Mouse (Mus musculus) hindbrain, embryonic 15.5 days (tissue): ENCODE data around the gene Caskin2. TPM values are rescaled to one million over a fixed set of nuclear protein-coding genes. Genes with fewer than 3 reads are reported as not detected.
A peak's percentile ranks its signal among the peaks of the same experiment; 100 is the strongest.

Experiments
- ATAC-seq: fragments of 200-750 bp; cut with Nextera tagmentation; 2 replicates; pipeline ENCODE4 v1.8.0; 2017; ENCODE audit warnings: low read depth, moderate number of reproducible peaks, moderate TSS enrichment; ENCODE audit not compliant: low FRiP score
- H3K27ac ChIP-seq: fragments of 300-500 bp; sonication (generic); replicated peaks from 2 replicates; pipeline ENCODE4 v1.5.1; 2015; ENCODE audit warnings: mild to moderate bottlenecking, inconsistent platforms
- H3K27me3 ChIP-seq: fragments of 300-500 bp; sonication (generic); 2 replicates; pipeline ENCODE4 v1.6.1; 2015; ENCODE audit warnings: control low read depth, inconsistent platforms
- H3K36me3 ChIP-seq: fragments of 300-500 bp; sonication (generic); 2 replicates; pipeline ENCODE4 v1.6.1; 2015; ENCODE audit warnings: control low read depth, inconsistent platforms
- H3K4me1 ChIP-seq: fragments of 300-500 bp; sonication (generic); replicated peaks from 2 replicates; pipeline ENCODE4 v1.6.1; 2015; ENCODE audit warnings: control low read depth, inconsistent platforms
- H3K4me2 ChIP-seq: fragments of 300-500 bp; sonication (generic); 2 replicates; pipeline ENCODE4 v1.6.1; 2015; ENCODE audit warnings: moderate library complexity, mild to moderate bottlenecking, inconsistent platforms
- H3K4me3 ChIP-seq: fragments of 300-500 bp; sonication (generic); 2 replicates; pipeline ENCODE4 v1.5.1; 2015; ENCODE audit warnings: mild to moderate bottlenecking, inconsistent platforms
- H3K9ac ChIP-seq: fragments of 300-500 bp; sonication (generic); 2 replicates; pipeline ENCODE4 v1.6.1; 2015; ENCODE audit warnings: inconsistent platforms
- H3K9me3 ChIP-seq: fragments of 300-500 bp; sonication (generic); 2 replicates; pipeline ENCODE4 v1.6.1; 2016; ENCODE audit warnings: control low read depth, inconsistent platforms
- WGBS: fragments of 180-500 bp; shearing (Covaris S2); methylation state at CpG from one replicate; pipeline ENCODE4 v1.1.7; 2015; 5-methylcytosine and 5-hydroxymethylcytosine counted together
- polyA plus RNA-seq: library from polyadenylated mRNA; unstranded; fragments of >200 nt; fragmentation: Nextera tagmentation; extraction: Ambion mirVana; gene quantifications from 2 replicates; pipeline ENCODE4 v1.2.1, GENCODE M21; 2015

Caskin2 gene
- polyA plus RNA-seq, 1 experiment from 2014 or later: 12.2 TPM

DNA sequence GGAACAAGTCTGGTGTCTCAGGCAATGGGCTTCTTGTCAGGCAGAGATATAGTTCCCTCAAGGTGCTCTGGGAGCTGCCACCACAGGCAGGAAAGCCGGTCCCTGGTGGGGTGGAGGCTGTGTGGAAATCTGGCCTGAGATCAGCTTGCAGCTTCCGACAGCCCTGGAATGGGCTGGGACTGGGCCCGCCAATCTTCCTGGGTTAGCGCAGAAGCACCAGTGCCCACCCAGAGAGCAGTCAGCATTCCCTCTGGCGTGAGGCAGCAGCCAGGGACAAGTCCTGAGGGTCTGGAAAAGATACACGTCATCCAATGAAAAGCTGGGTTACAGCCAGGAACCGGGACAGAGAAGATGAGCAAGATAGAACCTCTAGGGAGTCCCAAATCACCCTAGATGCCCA, 1.3 kb downstream of the Caskin2 start:
- peaks cover 3% of the 10 kb centered on the region; the same call in 1 of the 2 replicates for H3K36me3 ChIP-seq
- peak overlapping the region; percentile 61 for H3K27ac ChIP-seq
- H3K4me2 ChIP-seq: peak overlapping the region; percentile 85
- whole genome bisulfite sequencing: 33% methylated on average over 7 of the region's 7 CpGs
- H3K9ac ChIP-seq: peak overlapping the region; percentile 4; the same call in 1 of the 2 replicates
- peaks cover 81% of the 10 kb centered on the region for H3K4me1 ChIP-seq
- no peaks in the 10 kb centered on the region for H3K27me3 ChIP-seq
- ATAC-seq: no peak
- H3K9me3 ChIP-seq: no peaks in the 10 kb centered on the region
- peak overlapping the region; percentile 59 for H3K4me3 ChIP-seq

DNA sequence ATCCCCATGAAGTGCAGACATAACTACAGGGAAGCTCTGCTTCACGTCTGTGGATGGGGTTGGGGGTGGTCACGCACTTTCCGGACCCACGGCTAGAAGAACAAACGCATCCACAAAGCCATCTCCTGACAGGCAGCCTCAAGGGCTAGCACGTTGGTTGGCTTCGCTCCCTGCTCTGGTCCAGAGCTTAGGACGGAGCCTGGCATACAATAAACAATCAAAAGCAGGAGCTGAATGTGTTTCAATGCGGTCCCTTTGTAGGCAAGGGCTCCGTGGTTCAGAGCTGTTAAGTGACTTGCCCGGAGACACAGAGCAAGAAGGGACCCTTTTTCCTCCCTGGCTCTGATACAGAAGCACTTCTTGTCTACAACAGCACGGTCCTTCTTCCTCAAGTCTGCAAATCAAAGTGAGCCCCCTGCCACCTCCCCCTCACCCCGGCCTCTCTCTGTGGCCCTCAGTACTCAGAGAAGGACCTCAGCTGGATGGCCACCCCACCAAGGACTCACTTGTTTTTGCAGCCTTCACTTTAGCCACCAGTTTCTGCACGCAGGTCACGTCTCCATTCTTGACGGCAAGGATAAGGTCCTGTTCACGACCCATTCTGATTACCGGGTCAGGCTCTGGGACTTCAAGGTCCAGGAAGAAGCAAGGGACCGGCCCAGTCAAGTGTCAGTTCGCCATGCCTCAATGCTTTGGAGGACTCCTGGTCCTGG, 1.9 kb downstream of the Caskin2 start:
- no peak for ATAC-seq
- Histone ChIP-seq H3K27ac (peak overlapping the region; percentile 61), H3K9ac (peak overlapping the region; percentile 4; the same call in 1 of the 2 replicates)

GRCm38 (mm10) chr11:115810377-115810776, 3.1 kb downstream of the Caskin2 start:
- peak overlapping the region; percentile 66; the same call in 1 of the 2 replicates for H3K27ac ChIP-seq
- H3K4me2 ChIP-seq: peak overlapping the region; percentile 85
- no peaks in the 10 kb centered on the region for H3K9me3 ChIP-seq
- no peaks in the 10 kb centered on the region for H3K36me3 ChIP-seq
- no peak for ATAC-seq
- no peak overlapping the region for H3K9ac ChIP-seq
- WGBS: 78% methylated on average over 14 of the region's 14 CpGs
- peaks cover 71% of the 10 kb centered on the region for H3K4me1 ChIP-seq
- no peaks in the 10 kb centered on the region for H3K27me3 ChIP-seq
- H3K4me3 ChIP-seq: peak overlapping the region; percentile 59

More for the DNA sequence above, 1.9 kb downstream of the Caskin2 start:
- WGBS: 75% methylated on average over 20 of the region's 20 CpGs
- no peaks in the 10 kb centered on the region for H3K27me3 ChIP-seq
- H3K4me3 ChIP-seq: peak overlapping the region; percentile 59
- no peaks in the 10 kb centered on the region for H3K9me3 ChIP-seq
- H3K4me1 ChIP-seq: peaks cover 80% of the 10 kb centered on the region
- H3K4me2 ChIP-seq: peak overlapping the region; percentile 85
- H3K36me3 ChIP-seq: no peaks in the 10 kb centered on the region

DNA sequence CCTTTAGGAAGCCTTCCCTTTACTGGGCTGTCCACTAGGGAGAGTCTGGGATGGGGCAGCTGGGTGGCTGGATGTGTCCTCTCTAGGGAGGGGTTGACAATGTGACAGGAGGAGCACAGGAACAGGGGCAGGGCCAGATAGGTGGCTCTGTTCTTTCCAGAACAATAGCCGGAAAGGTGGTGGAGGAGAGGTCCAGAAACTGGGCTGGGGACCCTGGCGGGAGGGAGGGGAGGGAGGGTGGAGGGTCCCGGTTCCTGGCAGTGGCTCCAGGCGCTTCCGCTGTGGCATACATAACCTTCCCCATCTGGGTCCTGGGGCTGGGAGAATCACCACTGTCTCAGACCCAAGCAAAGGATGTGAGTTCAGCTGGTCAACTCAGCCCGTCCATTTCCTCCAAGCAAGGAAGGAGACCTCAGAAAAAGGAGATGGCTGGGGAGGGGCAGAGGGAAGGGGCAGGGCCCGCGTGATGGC, 4.1 kb downstream of the Caskin2 start:
- Histone ChIP-seq H3K36me3 (no peaks in the 10 kb centered on the region), H3K4me1 (peaks cover 67% of the 10 kb centered on the region), H3K27ac (peak overlapping the region; percentile 66), H3K9ac (no peak overlapping the region), H3K4me2 (peak overlapping the region; percentile 85), H3K27me3 (no peaks in the 10 kb centered on the region), H3K4me3 (no peak overlapping the region), H3K9me3 (no peaks in the 10 kb centered on the region)
- 61% methylated on average over 8 of the region's 8 CpGs for WGBS
- no peak for ATAC-seq

- 38% methylated on average over 10 of the region's 10 CpGs for WGBS
- Histone ChIP-seq H3K9ac (no peak overlapping the region), H3K27me3 (no peaks in the 10 kb centered on the region), H3K36me3 (no peaks in the 10 kb centered on the region), H3K27ac (peak overlapping the region; percentile 66), H3K4me1 (peaks cover 63% of the 10 kb centered on the region), H3K4me3 (no peak overlapping the region), H3K9me3 (no peaks in the 10 kb centered on the region), H3K4me2 (peak overlapping the region; percentile 85)
- no peak for ATAC-seq
Observed at GRCm38 (mm10) chr11:115808696-115809310, 4.6 kb downstream of the Caskin2 start.

- no peaks in the 10 kb centered on the region for H3K27me3 ChIP-seq
- no peak overlapping the region for H3K9ac ChIP-seq
- peaks cover 1% of the 10 kb centered on the region; the same call in 1 of the 2 replicates for H3K36me3 ChIP-seq
- H3K4me1 ChIP-seq: peaks cover 58% of the 10 kb centered on the region
- no peaks in the 10 kb centered on the region for H3K9me3 ChIP-seq
- ATAC-seq: no peak
- 44% methylated on average over 11 of the region's 11 CpGs for WGBS
- H3K4me3 ChIP-seq: no peak overlapping the region
- H3K4me2 ChIP-seq: peak overlapping the region; percentile 85; the same call in 1 of the 2 replicates
- peak overlapping the region; percentile 66 for H3K27ac ChIP-seq
Observed at GRCm38 (mm10) chr11:115807971-115808370, 5.5 kb downstream of the Caskin2 start.

DNA sequence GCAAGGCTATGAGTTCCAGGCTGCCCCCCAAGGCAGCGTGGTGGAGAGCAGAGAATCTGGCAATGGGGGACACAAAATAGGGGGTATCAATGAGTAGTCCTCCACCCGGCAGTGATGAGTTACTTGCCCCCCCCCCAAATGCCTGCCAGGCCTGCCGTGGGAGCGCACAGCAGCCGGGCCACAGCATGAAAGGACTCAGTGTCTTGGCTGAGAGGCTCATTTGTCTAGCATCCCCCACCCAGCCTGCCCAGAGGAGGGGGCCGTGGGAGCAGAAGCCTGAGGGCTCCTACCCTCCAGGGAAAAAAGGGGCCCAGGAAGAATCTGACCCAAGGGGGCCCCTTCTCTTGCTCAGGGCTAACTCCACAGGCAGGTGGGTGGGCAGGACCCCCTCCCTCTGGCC, 6.1 kb downstream of the Caskin2 start:
- H3K4me1 ChIP-seq: peaks cover 51% of the 10 kb centered on the region
- H3K9ac ChIP-seq: no peak overlapping the region
- H3K27me3 ChIP-seq: no peaks in the 10 kb centered on the region
- peak; percentile 47; the same call in 1 of the 2 replicates for ATAC-seq
- no peaks in the 10 kb centered on the region for H3K9me3 ChIP-seq
- H3K4me3 ChIP-seq: no peak overlapping the region
- 32% methylated on average over 6 of the region's 6 CpGs for WGBS
- H3K4me2 ChIP-seq: peak overlapping the region; percentile 85; the same call in 1 of the 2 replicates
- H3K27ac ChIP-seq: peak overlapping the region; percentile 66
- H3K36me3 ChIP-seq: peaks cover 4% of the 10 kb centered on the region; the same call in 1 of the 2 replicates

GRCm38 (mm10) chr11:115806154-115806553, 7.3 kb downstream of the Caskin2 start:
- Histone ChIP-seq H3K27ac (no peak overlapping the region; the same call in 1 of the 2 replicates), H3K36me3 (peaks cover 4% of the 10 kb centered on the region; the same call in 1 of the 2 replicates), H3K27me3 (no peaks in the 10 kb centered on the region), H3K9ac (no peak overlapping the region), H3K4me3 (no peak overlapping the region), H3K9me3 (no peaks in the 10 kb centered on the region), H3K4me2 (peak overlapping the region; percentile 23; the same call in 1 of the 2 replicates), H3K4me1 (peaks cover 42% of the 10 kb centered on the region)
- WGBS: 92% methylated on average over 10 of the region's 10 CpGs
- ATAC-seq: no peak

- Histone ChIP-seq H3K4me3 (no peak overlapping the region), H3K27ac (no peak overlapping the region), H3K27me3 (no peaks in the 10 kb centered on the region), H3K4me1 (peaks cover 30% of the 10 kb centered on the region), H3K36me3 (peaks cover 6% of the 10 kb centered on the region; the same call in 1 of the 2 replicates), H3K9me3 (no peaks in the 10 kb centered on the region), H3K4me2 (no peak overlapping the region), H3K9ac (no peak overlapping the region)
- 95% methylated on average over 7 of the region's 7 CpGs for WGBS
- ATAC-seq: no peak
Observed at GRCm38 (mm10) chr11:115805005-115805404, 8.4 kb downstream of the Caskin2 start.

GRCm38 (mm10) chr11:115803072-115803709, 10.2 kb downstream of the Caskin2 start:
- Histone ChIP-seq H3K9me3 (no peaks in the 10 kb centered on the region), H3K27ac (no peak overlapping the region), H3K27me3 (no peaks in the 10 kb centered on the region), H3K4me1 (peaks cover 12% of the 10 kb centered on the region), H3K36me3 (peaks cover 12% of the 10 kb centered on the region), H3K4me3 (no peak overlapping the region), H3K4me2 (no peak overlapping the region), H3K9ac (no peak overlapping the region)
- ATAC-seq: no peak
- 90% methylated on average over 24 of the region's 24 CpGs for WGBS

DNA sequence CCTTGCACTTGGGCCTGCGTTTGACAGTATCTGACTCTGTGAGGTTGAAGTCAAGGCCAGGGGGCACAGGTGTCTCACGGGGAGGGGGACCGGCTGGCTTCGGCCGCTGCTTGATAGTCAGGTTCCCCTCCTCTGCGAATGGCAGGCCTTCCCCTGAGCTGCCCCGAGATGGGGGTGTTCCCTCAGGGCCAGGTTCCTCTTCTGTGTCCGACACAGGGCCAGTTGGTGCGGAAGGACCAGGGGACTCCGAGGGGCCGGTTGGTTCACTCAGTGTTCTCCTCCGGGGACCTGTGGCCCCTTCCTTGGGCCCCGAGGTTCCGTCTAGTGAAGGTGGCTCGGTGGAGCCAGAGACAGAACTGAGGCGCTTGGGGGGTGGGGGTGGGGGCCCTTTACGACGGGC, 12.5 kb downstream of the Caskin2 start:
- Histone ChIP-seq H3K9me3 (no peaks in the 10 kb centered on the region), H3K4me1 (no peaks in the 10 kb centered on the region), H3K9ac (no peak overlapping the region), H3K27ac (no peak overlapping the region), H3K4me2 (no peak overlapping the region), H3K27me3 (no peaks in the 10 kb centered on the region), H3K36me3 (peaks cover 24% of the 10 kb centered on the region), H3K4me3 (no peak overlapping the region)
- WGBS: 94% methylated on average over 18 of the region's 18 CpGs
- no peak for ATAC-seq

- H3K4me1 ChIP-seq: no peaks in the 10 kb centered on the region
- peaks cover 50% of the 10 kb centered on the region for H3K36me3 ChIP-seq
- no peak overlapping the region for H3K4me2 ChIP-seq
- ATAC-seq: no peak
- no peak overlapping the region for H3K4me3 ChIP-seq
- H3K9me3 ChIP-seq: no peaks in the 10 kb centered on the region
- WGBS: 82% methylated on average over 9 of the region's 9 CpGs
- no peak overlapping the region for H3K27ac ChIP-seq
- H3K9ac ChIP-seq: no peak overlapping the region
- no peaks in the 10 kb centered on the region for H3K27me3 ChIP-seq
Observed at GRCm38 (mm10) chr11:115797665-115798064, 15.8 kb downstream of the Caskin2 start.
